ENCODE assay signal across 35 mouse cellular contexts in the genomic region with DNA sequence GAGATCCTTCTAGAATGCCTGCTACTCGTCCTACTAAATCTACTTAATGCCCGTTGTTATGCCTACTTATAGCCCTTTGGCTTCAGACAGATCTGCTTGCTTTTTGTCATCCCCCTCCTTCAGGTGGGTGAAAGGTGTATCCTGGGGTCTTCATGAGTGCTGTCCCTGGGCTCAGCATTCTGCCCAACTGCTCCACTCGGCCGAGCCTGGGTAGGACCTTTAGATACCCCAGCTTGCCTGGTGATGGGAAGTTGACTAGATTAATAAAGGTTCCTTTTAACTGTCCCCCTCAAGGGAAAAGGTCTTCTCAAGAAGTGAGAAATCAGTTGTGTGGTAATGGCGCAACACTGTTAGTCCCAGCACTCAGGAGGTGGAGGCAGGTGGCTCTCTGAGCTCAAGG. TPM values are rescaled to one million over a fixed set of nuclear protein-coding genes. Genes with fewer than 3 reads are reported as not detected.
"Had no signal": no experiment of that assay in that cellular context is flagged by ENCODE, and none has a peak within 500 bp of the region (broad histone marks: within the 10 kb centered on the region; RNA-seq: fewer than 3 reads in every experiment).

No protein-coding gene starts in this region.

- DNase-seq: left cerebral cortex, postnatal 4 days; liver; liver, embryonic 13.5 days; liver, postnatal 0 days; lung, adult 18-20 months; lung, adult 2 months; lung, embryonic 14.5 days; lung, postnatal 10 days; lung, postnatal 14 days; lung, postnatal 36 days; lung, postnatal 4 days; midbrain, embryonic 14.5 days had no signal

- H3K4me3 ChIP-seq: left cerebral cortex, adult 2 months; limb, embryonic 10.5 days; limb, embryonic 12.5 days; limb, embryonic 13.5 days; limb, embryonic 15.5 days; liver, embryonic 12.5 days; liver, embryonic 13.5 days; liver, embryonic 15.5 days; lung, embryonic 15.5 days; midbrain, embryonic 10.5 days; midbrain, embryonic 12.5 days; midbrain, embryonic 13.5 days; midbrain, embryonic 15.5 days; myocyte; neural tube, embryonic 12.5 days had no signal

- H3K4me1 ChIP-seq: limb, embryonic 12.5 days; limb, embryonic 13.5 days; limb, embryonic 15.5 days; lung, embryonic 15.5 days; midbrain, embryonic 10.5 days; midbrain, embryonic 12.5 days; midbrain, embryonic 13.5 days; midbrain, embryonic 15.5 days; neural tube, embryonic 12.5 days had no signal

- H3K9me3 ChIP-seq: limb, embryonic 10.5 days; limb, embryonic 12.5 days; limb, embryonic 13.5 days; limb, embryonic 15.5 days; liver, embryonic 12.5 days; liver, embryonic 13.5 days; liver, embryonic 15.5 days; lung, embryonic 15.5 days; megakaryocyte, embryonic 14.5 days; midbrain, embryonic 10.5 days; midbrain, embryonic 12.5 days; midbrain, embryonic 13.5 days; midbrain, embryonic 15.5 days; neural tube, embryonic 12.5 days had no signal

- H3K27ac ChIP-seq: left cerebral cortex, adult 2 months; limb, embryonic 10.5 days; limb, embryonic 12.5 days; limb, embryonic 13.5 days; limb, embryonic 15.5 days; liver, embryonic 12.5 days; liver, embryonic 13.5 days; liver, embryonic 14.5 days; liver, embryonic 15.5 days; lung, embryonic 15.5 days; macrophage; midbrain, embryonic 10.5 days; midbrain, embryonic 12.5 days; midbrain, embryonic 13.5 days; midbrain, embryonic 15.5 days; neural tube, embryonic 12.5 days had no signal

- H3K4me2 ChIP-seq: limb, embryonic 12.5 days; limb, embryonic 13.5 days; limb, embryonic 15.5 days; liver, embryonic 11.5 days; liver, embryonic 12.5 days; liver, embryonic 13.5 days; liver, embryonic 15.5 days; lung, embryonic 14.5 days; lung, embryonic 15.5 days; midbrain, embryonic 12.5 days; midbrain, embryonic 13.5 days; midbrain, embryonic 15.5 days; neural tube, embryonic 12.5 days had no signal

- H3K27me3 ChIP-seq: limb, embryonic 12.5 days; limb, embryonic 13.5 days; limb, embryonic 15.5 days; liver, embryonic 12.5 days; liver, embryonic 13.5 days; liver, embryonic 15.5 days; lung, embryonic 15.5 days; midbrain, embryonic 12.5 days; midbrain, embryonic 13.5 days; midbrain, embryonic 15.5 days; neural tube, embryonic 12.5 days had no signal

- ATAC-seq: liver, embryonic 12.5 days; liver, postnatal 0 days; lung, postnatal 0 days; midbrain, embryonic 13.5 days; midbrain, embryonic 15.5 days had no signal

- H3K36me3 ChIP-seq: limb, embryonic 10.5 days; limb, embryonic 12.5 days; limb, embryonic 13.5 days; limb, embryonic 15.5 days; liver, embryonic 12.5 days; liver, embryonic 13.5 days; liver, embryonic 15.5 days; lung, embryonic 15.5 days; midbrain, embryonic 10.5 days; midbrain, embryonic 12.5 days; midbrain, embryonic 13.5 days; midbrain, embryonic 15.5 days; neural tube, embryonic 12.5 days had no signal

- H3K9ac ChIP-seq: limb, embryonic 12.5 days; limb, embryonic 13.5 days; limb, embryonic 15.5 days; liver, embryonic 12.5 days; liver, embryonic 13.5 days; liver, embryonic 14.5 days; liver, embryonic 15.5 days; liver, postnatal 0 days; lung, embryonic 14.5 days; lung, embryonic 15.5 days; midbrain, embryonic 12.5 days; midbrain, embryonic 13.5 days; midbrain, embryonic 15.5 days; neural tube, embryonic 12.5 days had no signal

RNA-seq across cellular contexts. Expression of a gene that starts 24.9 kb away (rescaled TPM):
- polyA plus RNA-seq: limb, embryonic 14.5 days; liver, adult 2 months; lung, adult 2 months; lung, embryonic 14.5 days; lung, embryonic 15.5 days; lung, embryonic 16.5 days; lung, postnatal 0 days; macrophage; midbrain, embryonic 14.5 days; midbrain, postnatal 0 days had no signal
